Mouse (Mus musculus): ENCODE results near the gene Tmem104. TPM values are rescaled to one million over a fixed set of nuclear protein-coding genes. Genes with fewer than 3 reads are reported as not detected.

The Tmem104 gene
- polyA plus RNA-seq, 1 experiment: 21.6 TPM

- H3K4me3 ChIP-seq (replicated peaks; ENCODE audit: extremely low read depth, low read depth, low read length): no peak overlapping the region
- DNase-seq: no peak
- TF ChIP-seq CTCF (IDR thresholded peaks at IDR 0.05; ENCODE audit: insufficient read depth, low read length) (no peak), POLR2A (IDR thresholded peaks at IDR 0.05; ENCODE audit: borderline replicate concordance, extremely low read depth, low read depth, low read length) (no peak)
- H3K4me1 ChIP-seq (ENCODE audit: control insufficient read depth, insufficient read depth, low read length): peaks cover 4% of the 10 kb centered on the region; the same call in 1 of the 2 replicates
- 74% methylated on average over 10 of the region's 10 CpGs for WGBS
These were observed 84.2 kb downstream of the Tmem104 start for GRCm38 (mm10) chr11:115271481-115271880.

GRCm38 (mm10) chr11:115272894-115273498 lies 85.7 kb downstream of the Tmem104 start:
- no peak for DNase-seq
- TF ChIP-seq CTCF (IDR thresholded peaks at IDR 0.05; ENCODE audit: insufficient read depth, low read length) (no peak), POLR2A (IDR thresholded peaks at IDR 0.05; ENCODE audit: borderline replicate concordance, extremely low read depth, low read depth, low read length) (no peak)
- 83% methylated on average over 10 of the region's 10 CpGs for WGBS
- H3K4me1 ChIP-seq (ENCODE audit: control insufficient read depth, insufficient read depth, low read length): peaks cover 7% of the 10 kb centered on the region; the same call in 1 of the 2 replicates
- no peak overlapping the region for H3K4me3 ChIP-seq (replicated peaks; ENCODE audit: extremely low read depth, low read depth, low read length)

GRCm38 (mm10) chr11:115273735-115274134 lies 86.4 kb downstream of the Tmem104 start:
- no peak for DNase-seq
- Histone ChIP-seq H3K4me1 (ENCODE audit: control insufficient read depth, insufficient read depth, low read length) (peaks cover 7% of the 10 kb centered on the region; the same call in 1 of the 2 replicates), H3K4me3 (replicated peaks; ENCODE audit: extremely low read depth, low read depth, low read length) (no peak overlapping the region)
- no peak for TF ChIP-seq POLR2A (IDR thresholded peaks at IDR 0.05; ENCODE audit: borderline replicate concordance, extremely low read depth, low read depth, low read length)
- TF ChIP-seq CTCF (IDR thresholded peaks at IDR 0.05; ENCODE audit: insufficient read depth, low read length): no peak
- WGBS: 57% methylated on average over 7 of the region's 7 CpGs

- no peak for DNase-seq
- TF ChIP-seq POLR2A (IDR thresholded peaks at IDR 0.05; ENCODE audit: borderline replicate concordance, extremely low read depth, low read depth, low read length): no peak
- TF ChIP-seq CTCF (IDR thresholded peaks at IDR 0.05; ENCODE audit: insufficient read depth, low read length): no peak
- H3K4me3 ChIP-seq (replicated peaks; ENCODE audit: extremely low read depth, low read depth, low read length): no peak overlapping the region
- H3K4me1 ChIP-seq (ENCODE audit: control insufficient read depth, insufficient read depth, low read length): peaks cover 7% of the 10 kb centered on the region; the same call in 1 of the 2 replicates
- 80% methylated on average over 7 of the region's 7 CpGs for WGBS
These were observed 86.9 kb downstream of the Tmem104 start for GRCm38 (mm10) chr11:115274178-115274577.

- Histone ChIP-seq H3K4me3 (replicated peaks; ENCODE audit: extremely low read depth, low read depth, low read length) (no peak overlapping the region), H3K4me1 (ENCODE audit: control insufficient read depth, insufficient read depth, low read length) (peaks cover 7% of the 10 kb centered on the region; the same call in 1 of the 2 replicates)
- TF ChIP-seq POLR2A (IDR thresholded peaks at IDR 0.05; ENCODE audit: borderline replicate concordance, extremely low read depth, low read depth, low read length) (no peak), CTCF (IDR thresholded peaks at IDR 0.05; ENCODE audit: insufficient read depth, low read length) (no peak)
- 91% methylated on average over 6 of the region's 6 CpGs for WGBS
- DNase-seq: no peak
These were observed 87.5 kb downstream of the Tmem104 start for GRCm38 (mm10) chr11:115274771-115275170.

GRCm38 (mm10) chr11:115275509-115275908 lies 88.2 kb downstream of the Tmem104 start:
- Histone ChIP-seq H3K4me1 (ENCODE audit: control insufficient read depth, insufficient read depth, low read length) (peaks cover 7% of the 10 kb centered on the region; the same call in 1 of the 2 replicates), H3K4me3 (replicated peaks; ENCODE audit: extremely low read depth, low read depth, low read length) (no peak overlapping the region)
- WGBS: 76% methylated on average over 6 of the region's 6 CpGs
- no peak for DNase-seq
- TF ChIP-seq CTCF (IDR thresholded peaks at IDR 0.05; ENCODE audit: insufficient read depth, low read length) (no peak), POLR2A (IDR thresholded peaks at IDR 0.05; ENCODE audit: borderline replicate concordance, extremely low read depth, low read depth, low read length) (no peak)

GRCm38 (mm10) chr11:115275954-115276353 lies 88.7 kb downstream of the Tmem104 start:
- WGBS: 64% methylated on average over 3 of the region's 3 CpGs

GRCm38 (mm10) chr11:115276780-115277603 lies 89.7 kb downstream of the Tmem104 start, which contains the start of gene Fdxr:
Gene Fdxr, minus strand, starts transcription at chr11:115277050.
- Histone ChIP-seq H3K4me1 (ENCODE audit: control insufficient read depth, insufficient read depth, low read length) (peaks cover 7% of the 10 kb centered on the region; the same call in 1 of the 2 replicates), H3K4me3 (replicated peaks; ENCODE audit: extremely low read depth, low read depth, low read length) (peak within 1 kb of the TSS; percentile 87)
- no peak for TF ChIP-seq CTCF (IDR thresholded peaks at IDR 0.05; ENCODE audit: insufficient read depth, low read length)
- peak; percentile 98 for TF ChIP-seq POLR2A (IDR thresholded peaks at IDR 0.05; ENCODE audit: borderline replicate concordance, extremely low read depth, low read depth, low read length)
- WGBS: under 1% methylated on average over 42 of the region's 42 CpGs
- DNase-seq: peak; percentile 96

More at GRCm38 (mm10) chr11:115275954-115276353, 88.7 kb downstream of the Tmem104 start:
- DNase-seq: no peak
- Histone ChIP-seq H3K4me3 (replicated peaks; ENCODE audit: extremely low read depth, low read depth, low read length) (no peak overlapping the region), H3K4me1 (ENCODE audit: control insufficient read depth, insufficient read depth, low read length) (peaks cover 7% of the 10 kb centered on the region; the same call in 1 of the 2 replicates)
- no peak for TF ChIP-seq POLR2A (IDR thresholded peaks at IDR 0.05; ENCODE audit: borderline replicate concordance, extremely low read depth, low read depth, low read length)
- no peak for TF ChIP-seq CTCF (IDR thresholded peaks at IDR 0.05; ENCODE audit: insufficient read depth, low read length)

- peak overlapping the region; percentile 84 for H3K4me3 ChIP-seq (replicated peaks; ENCODE audit: extremely low read depth, low read depth, low read length)
These were observed 90.3 kb downstream of the Tmem104 start for GRCm38 (mm10) chr11:115277604-115277975.

More at GRCm38 (mm10) chr11:115277604-115277975, 90.3 kb downstream of the Tmem104 start:
- no peak for DNase-seq
- WGBS: 13% methylated on average over 7 of the region's 7 CpGs
- TF ChIP-seq CTCF (IDR thresholded peaks at IDR 0.05; ENCODE audit: insufficient read depth, low read length) (no peak), POLR2A (IDR thresholded peaks at IDR 0.05; ENCODE audit: borderline replicate concordance, extremely low read depth, low read depth, low read length) (no peak)
- H3K4me1 ChIP-seq (ENCODE audit: control insufficient read depth, insufficient read depth, low read length): peaks cover 7% of the 10 kb centered on the region; the same call in 1 of the 2 replicates
